Mouse (Mus musculus) inflammation-experienced regulatory T-cells, adult 6 months (primary cell): ENCODE data around the gene Olfr1408. TPM values are rescaled to one million over a fixed set of nuclear protein-coding genes. Genes with fewer than 3 reads are reported as not detected.

Source experiments
- ATAC-seq: one replicate; pipeline ENCODE4 v1.8.0; 2017
- polyA plus RNA-seq, 3 experiments: library from polyadenylated mRNA; unstranded; fragments of 100-300 nt; shearing (Covaris generic); gene quantifications; one replicate each; pipeline ENCODE4 v1.2.1; 2017

The Olfr1408 gene
- not detected for polyA plus RNA-seq

DNA sequence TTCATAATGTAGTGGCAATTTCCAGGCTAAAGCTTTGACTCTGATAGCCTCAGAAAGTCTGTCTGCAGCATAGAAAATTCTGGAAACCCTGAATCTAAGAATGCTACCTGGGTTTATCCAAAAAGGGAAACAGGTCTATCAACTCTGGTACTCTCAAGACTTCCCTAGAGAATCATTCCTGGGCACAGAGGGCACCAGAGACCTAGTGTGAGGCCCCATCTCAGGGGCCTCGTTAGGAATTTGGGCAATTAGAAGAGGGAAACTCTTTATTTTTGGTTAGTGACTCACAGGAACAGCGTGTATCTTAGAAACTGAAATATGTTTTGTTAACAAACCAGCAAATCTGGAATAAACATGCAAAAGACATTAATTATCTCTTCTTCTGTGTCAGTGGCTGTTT, at the start of gene Olfr1408:
Gene Olfr1408, minus strand, starts transcription at position 101 of the 400 bp plus-strand sequence.
- ATAC-seq, result no peak

DNA sequence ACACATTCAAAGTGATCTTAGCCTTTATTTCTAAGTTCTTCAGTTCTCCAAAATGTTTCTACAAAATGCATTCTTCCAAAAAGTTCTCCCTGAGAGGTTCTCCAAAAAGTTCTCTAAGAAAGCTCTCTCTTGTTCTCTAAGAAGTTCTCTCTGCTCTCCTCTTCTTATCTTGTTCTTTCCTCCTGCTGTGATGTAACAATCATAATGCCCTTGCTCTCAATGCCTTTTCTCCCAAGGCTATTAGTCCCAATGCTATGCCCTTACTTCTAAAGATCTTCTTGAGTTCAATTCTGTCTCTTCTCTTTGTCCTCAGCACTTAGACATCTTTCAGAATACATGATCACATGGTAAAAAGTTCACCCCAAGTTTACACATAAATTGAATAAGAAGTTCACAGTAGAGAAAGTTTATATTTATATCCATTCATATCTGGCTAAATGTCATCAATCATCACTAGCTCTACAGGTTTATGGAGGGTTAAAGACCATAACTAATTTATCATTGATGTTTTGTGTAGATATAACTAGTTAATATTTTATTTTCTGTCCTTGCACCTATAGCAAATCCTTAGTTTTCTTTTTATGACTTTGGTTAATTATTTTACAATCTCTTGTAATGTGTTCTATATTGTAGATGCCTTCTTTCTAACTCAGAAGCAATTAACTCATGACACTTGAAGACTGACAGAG, 37.1 kb upstream of the Olfr1408 start:
- ATAC-seq, result no peak

Other genes with a start within 250 kb of the Olfr1408 start
- gene Apcs, start 242.3 kb downstream of the Olfr1408 start, polyA plus RNA-seq, result not detected
- not detected for gene Olfr16, start 187.0 kb downstream of the Olfr1408 start, polyA plus RNA-seq
- gene Olfr1406, start 53.3 kb upstream of the Olfr1408 start, polyA plus RNA-seq, result not detected
- gene Olfr218, start 60.4 kb upstream of the Olfr1408 start, polyA plus RNA-seq, result not detected
- gene Olfr1404, start 75.0 kb upstream of the Olfr1408 start, polyA plus RNA-seq, result not detected
- not detected for gene Fcer1a, start 89.8 kb upstream of the Olfr1408 start, polyA plus RNA-seq
- not detected for gene Olfr418, start 128.6 kb upstream of the Olfr1408 start, polyA plus RNA-seq
- gene Mptx2, start 140.4 kb upstream of the Olfr1408 start, polyA plus RNA-seq, result not detected
- not detected for gene Ackr1, start 196.4 kb upstream of the Olfr1408 start, polyA plus RNA-seq
- gene Aim2, start 213.5 kb upstream of the Olfr1408 start, polyA plus RNA-seq, result 10 to 100 TPM; 49.6 to 69.8 (median 61.1) TPM
- gene Cadm3, start 230.3 kb upstream of the Olfr1408 start, polyA plus RNA-seq, result under 1 TPM in 1 of 3 experiments, not detected in 2; 0.11 TPM